8 mouse cellular contexts compared by ENCODE assay signal in genomic region chr10:108331784-108332561, GRCm38 (mm10). TPM values are rescaled to one million over a fixed set of nuclear protein-coding genes. Genes with fewer than 3 reads are reported as not detected.
DNase-seq lines count a peak whose midpoint lies in the region; ATAC-seq and TF ChIP-seq lines count a peak whose summit lies in the region.

Gene Pawr (plus strand): TSS chr10:108332121.

- H3K4me1 ChIP-seq in hindbrain, postnatal 0 days (ENCODE audit: insufficient read depth, low read length), result no peaks in the 10 kb centered on the region
- H3K4me1 ChIP-seq in limb, embryonic 15.5 days, result peaks cover 7% of the 10 kb centered on the region; the same call in 1 of the 2 replicates
- H3K4me1 ChIP-seq in midbrain, embryonic 15.5 days, result peaks cover 20% of the 10 kb centered on the region

- H3K27ac ChIP-seq in hindbrain, postnatal 0 days, result peak within 1 kb of the TSS; percentile 36; the same call in 1 of the 2 replicates
- H3K27ac ChIP-seq in limb, embryonic 15.5 days, result no peak within 1 kb of the TSS
- H3K27ac ChIP-seq in midbrain, embryonic 15.5 days, result no peak within 1 kb of the TSS

- intact Hi-C loops in gastrocnemius, postnatal 14 days (cut with DNase I; ENCODE audit: low total_unique reads), result no loop called here

- peak within 1 kb of the TSS; percentile 54 for H3K9ac ChIP-seq in hindbrain, postnatal 0 days (replicated peaks; ENCODE audit: low read length)
- H3K9ac ChIP-seq in limb, embryonic 15.5 days, result peak within 1 kb of the TSS; percentile 57
- H3K9ac ChIP-seq in midbrain, embryonic 15.5 days, result peak within 1 kb of the TSS; percentile 45

- peak; percentile 92 for ATAC-seq in hindbrain, postnatal 0 days
- peak; percentile 86 for ATAC-seq in limb, embryonic 15.5 days (ENCODE audit: insufficient number of reproducible peaks, low FRiP score, low TSS enrichment, low read depth)
- ATAC-seq in midbrain, embryonic 15.5 days (replicated peaks), result peak; percentile 89

- TF ChIP-seq CTCF in hindbrain, postnatal 0 days (IDR thresholded peaks at IDR 0.05; ENCODE audit: low read depth), result no peak

- peak; percentile 20 for DNase-seq in gastrocnemius, adult 18-20 months (ENCODE audit: low spot score)
- no peak for DNase-seq in gastrocnemius, adult 8-10 months (ENCODE audit: low spot score in 2 of 2)
- peak; percentile 82 to 89 for DNase-seq in cerebellum, postnatal 10 days
- DNase-seq in gastrocnemius, postnatal 14 days, result peak; percentile 39
- DNase-seq in hindbrain, postnatal 0 days (ENCODE audit: low spot score), result peak; percentile 76
- peak; percentile 6 to 11 for DNase-seq in spleen, postnatal 36 days (ENCODE audit: low spot score in 2 of 2)

- peak within 1 kb of the TSS; percentile 82 for H3K4me3 ChIP-seq in hindbrain, postnatal 0 days (ENCODE audit: low read length)
- peak within 1 kb of the TSS; percentile 65 for H3K4me3 ChIP-seq in limb, embryonic 15.5 days
- H3K4me3 ChIP-seq in midbrain, embryonic 15.5 days, result peak within 1 kb of the TSS; percentile 68

- H3K4me2 ChIP-seq in hindbrain, postnatal 0 days (ENCODE audit: low read depth, low read length), result peak within 1 kb of the TSS; percentile 97
- peak within 1 kb of the TSS; percentile 98 for H3K4me2 ChIP-seq in limb, embryonic 15.5 days
- peak within 1 kb of the TSS; percentile 99 for H3K4me2 ChIP-seq in midbrain, embryonic 15.5 days

- no peaks in the 10 kb centered on the region for H3K36me3 ChIP-seq in hindbrain, postnatal 0 days (ENCODE audit: insufficient read depth, low read length)
- H3K36me3 ChIP-seq in limb, embryonic 15.5 days, result no peaks in the 10 kb centered on the region
- no peaks in the 10 kb centered on the region for H3K36me3 ChIP-seq in midbrain, embryonic 15.5 days (replicated peaks)

- H3K27me3 ChIP-seq in hindbrain, postnatal 0 days (ENCODE audit: insufficient read depth, low read length), result 0 out of 2 replicates have a peak, but pooled peaks cover 4% of the 10 kb centered on the region
- peaks cover 14% of the 10 kb centered on the region for H3K27me3 ChIP-seq in limb, embryonic 15.5 days
- H3K27me3 ChIP-seq in midbrain, embryonic 15.5 days (replicated peaks), result peaks cover 24% of the 10 kb centered on the region

- WGBS in hindbrain, postnatal 0 days, result 1% methylated on average over 70 of the region's 85 CpGs
- 2% methylated on average over 68 of the region's 85 CpGs for WGBS in limb, embryonic 15.5 days
- WGBS in midbrain, embryonic 15.5 days, result under 1% methylated on average over 81 of the region's 85 CpGs

- no peaks in the 10 kb centered on the region for H3K9me3 ChIP-seq in hindbrain, postnatal 0 days (ENCODE audit: low read length)
- H3K9me3 ChIP-seq in limb, embryonic 15.5 days, result no peaks in the 10 kb centered on the region
- H3K9me3 ChIP-seq in midbrain, embryonic 15.5 days, result no peaks in the 10 kb centered on the region

RNA-seq across cellular contexts. Expression of gene Pawr, which starts in this region (rescaled TPM):
- 1 to 10 TPM; 1.1 TPM for total RNA-seq in gastrocnemius, adult 18-20 months (2021)
- total RNA-seq in gastrocnemius, adult 8-10 months (2022), result 1 to 10 TPM in 1 of 4 experiments, under 1 TPM in 3; 0.46 to 1.3 (median 0.47) TPM
- 1 to 10 TPM; 1.5 to 1.7 TPM for total RNA-seq in gastrocnemius, postnatal 14 days (2021)
- total RNA-seq in hindbrain, postnatal 0 days (2014; rRNA removed), result 4.7 and 5.6 TPM in 2 replicates
- polyA plus RNA-seq in hindbrain, postnatal 0 days (2015; fragmentation: Nextera tagmentation; extraction: Ambion mirVana), result 3.0 and 3.5 TPM in 2 replicates
- polyA plus RNA-seq in limb, embryonic 15.5 days (2015; fragmentation: Nextera tagmentation; extraction: Ambion mirVana), result 3.2 and 3.3 TPM in 2 replicates
- 2.5 and 3.2 TPM in 2 replicates for polyA plus RNA-seq in midbrain, embryonic 15.5 days (2015; fragmentation: Nextera tagmentation; extraction: Ambion mirVana)

Comparison
In these comparisons a context has a peak if more than half of its experiments do, and no peak if none do; other contexts are left out.
1. DNase-seq: peak in gastrocnemius, adult 18-20 months (single experiment), cerebellum, postnatal 10 days (2 of 2), gastrocnemius, postnatal 14 days (single experiment), hindbrain, postnatal 0 days (single experiment) and spleen, postnatal 36 days (2 of 2); none in gastrocnemius, adult 8-10 months (0 of 2).
2. Peak in every context shown above with its lines, with median percentiles within 50 percentile points of each other: ATAC-seq, H3K4me2 ChIP-seq, H3K4me3 ChIP-seq and H3K9ac ChIP-seq.